Mouse (Mus musculus): ENCODE measurements around the gene Slc6a5. TPM values are rescaled to one million over a fixed set of nuclear protein-coding genes. Genes with fewer than 3 reads are reported as not detected.
"Not testable (repeated sequence)": the region's sequence is repeated elsewhere in the genome, so short reads cannot be mapped to it uniquely, and the experiment has no call there.

Slc6a5 gene
- total and polyA plus RNA-seq, 2 experiments from 2014 or later: 0.10 TPM; not detected in 1

GRCm38 (mm10) chr7:49922928-49923327 lies 13.0 kb downstream of the Slc6a5 start:
- ATAC-seq: peak; percentile 73
- Histone ChIP-seq H3K4me3 (ENCODE audit: low read depth, low read length) (0 out of 2 replicates have a peak overlapping the region, but pooled peaks have one; percentile 2), H3K36me3 (ENCODE audit: insufficient read depth) (no peaks in the 10 kb centered on the region), H3K27me3 (ENCODE audit: insufficient read depth, low read length) (peaks cover 20% of the 10 kb centered on the region), H3K4me1 (ENCODE audit: insufficient read depth) (peaks cover 5% of the 10 kb centered on the region), H3K9me3 (ENCODE audit: low read length) (no peaks in the 10 kb centered on the region), H3K9ac (peak overlapping the region; percentile 44), H3K4me2 (ENCODE audit: low read depth) (peak overlapping the region; percentile 41), H3K27ac (ENCODE audit: low read depth, low read length) (no peak overlapping the region)
- DNase-seq: no peak
- no peak for TF ChIP-seq CTCF (IDR thresholded peaks at IDR 0.05; ENCODE audit: low read depth)
- WGBS: 11% methylated on average over 4 of the region's 4 CpGs

- H3K27me3 ChIP-seq (ENCODE audit: insufficient read depth, low read length): peaks cover 20% of the 10 kb centered on the region
- no peaks in the 10 kb centered on the region for H3K9me3 ChIP-seq (ENCODE audit: low read length)
- WGBS: under 1% methylated on average over 13 of the region's 13 CpGs
Observed at GRCm38 (mm10) chr7:49923376-49923775, 13.4 kb downstream of the Slc6a5 start.

GRCm38 (mm10) chr7:49928571-49928970 lies 18.6 kb downstream of the Slc6a5 start:
- H3K4me3 ChIP-seq (ENCODE audit: low read depth, low read length): no peak overlapping the region
- no peak overlapping the region for H3K27ac ChIP-seq (ENCODE audit: low read depth, low read length)
- H3K4me1 ChIP-seq (ENCODE audit: insufficient read depth): no peaks in the 10 kb centered on the region
- no peak overlapping the region for H3K4me2 ChIP-seq (ENCODE audit: low read depth)
- H3K27me3 ChIP-seq (ENCODE audit: insufficient read depth, low read length): peaks cover 20% of the 10 kb centered on the region
- H3K9ac ChIP-seq: no peak overlapping the region
- H3K36me3 ChIP-seq (ENCODE audit: insufficient read depth): no peaks in the 10 kb centered on the region
- WGBS: 66% methylated on average over 3 of the region's 3 CpGs
- ATAC-seq: no peak
- no peak for DNase-seq
- no peaks in the 10 kb centered on the region for H3K9me3 ChIP-seq (ENCODE audit: low read length)
- no peak for TF ChIP-seq CTCF (IDR thresholded peaks at IDR 0.05; ENCODE audit: low read depth)

More at GRCm38 (mm10) chr7:49923376-49923775, 13.4 kb downstream of the Slc6a5 start:
- TF ChIP-seq CTCF (IDR thresholded peaks at IDR 0.05; ENCODE audit: low read depth): peak; percentile 100
- Histone ChIP-seq H3K4me1 (ENCODE audit: insufficient read depth) (peaks cover 5% of the 10 kb centered on the region), H3K4me3 (ENCODE audit: low read depth, low read length) (0 out of 2 replicates have a peak overlapping the region, but pooled peaks have one; percentile 2), H3K36me3 (ENCODE audit: insufficient read depth) (no peaks in the 10 kb centered on the region), H3K9ac (peak overlapping the region; percentile 44), H3K4me2 (ENCODE audit: low read depth) (peak overlapping the region; percentile 41), H3K27ac (ENCODE audit: low read depth, low read length) (no peak overlapping the region)
- peak; percentile 94 for DNase-seq
- peak; percentile 97 for ATAC-seq

- ATAC-seq (no peak), DNase-seq (no peak)
- H3K9ac ChIP-seq: no peak overlapping the region
- no peak overlapping the region for H3K27ac ChIP-seq (ENCODE audit: low read depth, low read length)
- no peak overlapping the region for H3K4me2 ChIP-seq (ENCODE audit: low read depth)
- 44% methylated on average over 4 of the region's 4 CpGs for WGBS
- peaks cover 8% of the 10 kb centered on the region; the same call in 1 of the 2 replicates for H3K27me3 ChIP-seq (ENCODE audit: insufficient read depth, low read length)
- no peaks in the 10 kb centered on the region for H3K36me3 ChIP-seq (ENCODE audit: insufficient read depth)
- H3K4me3 ChIP-seq (ENCODE audit: low read depth, low read length): no peak overlapping the region
- no peaks in the 10 kb centered on the region for H3K4me1 ChIP-seq (ENCODE audit: insufficient read depth)
- no peaks in the 10 kb centered on the region for H3K9me3 ChIP-seq (ENCODE audit: low read length)
- TF ChIP-seq CTCF (IDR thresholded peaks at IDR 0.05; ENCODE audit: low read depth): no peak
Observed at GRCm38 (mm10) chr7:49929999-49930398, 20.1 kb downstream of the Slc6a5 start.

- not testable (repeated sequence) for H3K9me3 ChIP-seq (ENCODE audit: low read length); H3K4me1 ChIP-seq (ENCODE audit: insufficient read depth); H3K36me3 ChIP-seq (ENCODE audit: insufficient read depth); H3K4me3 ChIP-seq (ENCODE audit: low read depth, low read length); H3K27ac ChIP-seq (ENCODE audit: low read depth, low read length); DNase-seq; H3K4me2 ChIP-seq (ENCODE audit: low read depth); H3K9ac ChIP-seq; ATAC-seq; H3K27me3 ChIP-seq (ENCODE audit: insufficient read depth, low read length)
- 72% methylated on average over 14 of the region's 14 CpGs for WGBS
Observed at GRCm38 (mm10) chr7:49933386-49934115, 23.6 kb downstream of the Slc6a5 start.

- Histone ChIP-seq H3K4me3 (ENCODE audit: low read depth, low read length) (no peak overlapping the region), H3K27me3 (ENCODE audit: insufficient read depth, low read length) (no peaks in the 10 kb centered on the region; the same call in 1 of the 2 replicates), H3K36me3 (ENCODE audit: insufficient read depth) (no peaks in the 10 kb centered on the region), H3K27ac (ENCODE audit: low read depth, low read length) (no peak overlapping the region), H3K9me3 (ENCODE audit: low read length) (no peaks in the 10 kb centered on the region), H3K4me1 (ENCODE audit: insufficient read depth) (no peaks in the 10 kb centered on the region), H3K4me2 (ENCODE audit: low read depth) (no peak overlapping the region), H3K9ac (no peak overlapping the region)
- no peak for DNase-seq
- no peak for TF ChIP-seq CTCF (IDR thresholded peaks at IDR 0.05; ENCODE audit: low read depth)
- 74% methylated on average over 3 of the region's 3 CpGs for WGBS
- no peak for ATAC-seq
Observed at GRCm38 (mm10) chr7:49936821-49937220, 26.9 kb downstream of the Slc6a5 start.

GRCm38 (mm10) chr7:49942023-49942422 lies 32.1 kb downstream of the Slc6a5 start:
- no peaks in the 10 kb centered on the region for H3K9me3 ChIP-seq (ENCODE audit: low read length)
- TF ChIP-seq CTCF (IDR thresholded peaks at IDR 0.05; ENCODE audit: low read depth): no peak
- no peaks in the 10 kb centered on the region for H3K4me1 ChIP-seq (ENCODE audit: insufficient read depth)
- H3K27ac ChIP-seq (ENCODE audit: low read depth, low read length): no peak overlapping the region
- DNase-seq (no peak), ATAC-seq (no peak)
- H3K27me3 ChIP-seq (ENCODE audit: insufficient read depth, low read length): no peaks in the 10 kb centered on the region
- no peak overlapping the region for H3K9ac ChIP-seq
- H3K36me3 ChIP-seq (ENCODE audit: insufficient read depth): no peaks in the 10 kb centered on the region
- no peak overlapping the region for H3K4me3 ChIP-seq (ENCODE audit: low read depth, low read length)
- no peak overlapping the region for H3K4me2 ChIP-seq (ENCODE audit: low read depth)
- WGBS: 34% methylated on average over 3 of the region's 3 CpGs

Data from forebrain, postnatal 0 days (tissue).